Mouse (Mus musculus) C2C12 (cell line): Measurements from ENCODE around the gene Itpr3.

ENCODE experiments used
- CTCF ChIP-seq: IDR thresholded peaks from one replicate; pipeline ENCODE4 v1.5.1; 2011; ENCODE audit not compliant: control insufficient read depth, insufficient read depth, insufficient read length
- MYOG ChIP-seq: IDR thresholded peaks from one replicate; pipeline ENCODE4 v1.6.1; 2011; ENCODE audit not compliant: control insufficient read depth, insufficient read length; ENCODE audit errors: extremely low read depth

- TF ChIP-seq CTCF (no peak), MYOG (no peak)
Measured at GRCm38 (mm10) chr17:27123103-27123502, 66.0 kb downstream of the Itpr3 start.
